Mouse (Mus musculus): Measurements from ENCODE around the gene Ereg.

DNA sequence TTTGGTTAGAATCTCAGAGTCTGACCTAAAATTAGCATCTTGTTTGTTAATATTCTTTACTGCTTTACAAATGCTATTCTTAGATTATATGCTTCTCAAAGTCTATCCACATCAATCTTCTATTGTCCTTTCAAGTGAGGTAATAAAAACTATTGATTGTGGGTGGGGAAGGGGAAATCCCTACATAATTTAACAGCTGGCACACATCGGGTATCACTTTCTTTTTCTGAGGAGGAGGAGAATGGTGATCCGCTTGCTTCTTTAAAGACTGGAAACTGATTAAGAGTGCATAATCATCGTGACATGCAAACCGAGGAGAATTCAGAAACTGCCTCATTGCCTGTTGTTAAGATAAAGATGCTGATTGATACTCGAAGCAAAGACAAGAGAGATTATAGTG is 31.8 kb downstream of the Ereg start:
- no peak for TF ChIP-seq CTCF (IDR thresholded peaks at IDR 0.05; ENCODE audit: low read depth, low read length)
- TF ChIP-seq EP300 (IDR thresholded peaks at IDR 0.05; ENCODE audit: insufficient read depth, low read depth, low read length): no peak
- no peak for TF ChIP-seq POLR2A (IDR thresholded peaks at IDR 0.05; ENCODE audit: insufficient read depth, low read length)

Measured in ES-Bruce4 (cell line).